Mouse (Mus musculus) hindbrain, embryonic 14.5 days (tissue): ENCODE data around the gene Nadk. TPM values are rescaled to one million over a fixed set of nuclear protein-coding genes. Genes with fewer than 3 reads are reported as not detected.

Experiments used
- ATAC-seq: fragments of 200-750 bp; cut with Nextera tagmentation; 2 replicates; pipeline ENCODE4 v1.8.0; 2017; ENCODE audit warnings: moderate number of reproducible peaks, mild to moderate bottlenecking, moderate TSS enrichment, moderate library complexity; ENCODE audit not compliant: low FRiP score
- DNase-seq: peaks from one replicate; pipeline ENCODE4 v3.0.0-alpha.2; 2015; ENCODE audit warnings: low spot score
- H3K27ac ChIP-seq: fragments of 300-500 bp; sonication (generic); 2 replicates; pipeline ENCODE4 v1.5.1; 2014; ENCODE audit warnings: mild to moderate bottlenecking, moderate library complexity
- H3K27me3 ChIP-seq: fragments of 300-500 bp; sonication (generic); 2 replicates; pipeline ENCODE4 v1.6.1; 2014; ENCODE audit warnings: mild to moderate bottlenecking, low read length, mixed read lengths; ENCODE audit not compliant: control insufficient read depth, insufficient read depth
- H3K36me3 ChIP-seq: fragments of 300-500 bp; sonication (generic); replicated peaks from 2 replicates; pipeline ENCODE4 v1.6.1; 2014; ENCODE audit not compliant: control insufficient read depth, insufficient read depth
- H3K4me1 ChIP-seq: fragments of 300-500 bp; sonication (generic); replicated peaks from 2 replicates; pipeline ENCODE4 v1.6.1; 2014; ENCODE audit warnings: antibody characterized with exemption, low read length, mixed read lengths; ENCODE audit not compliant: control insufficient read depth, insufficient read depth
- H3K4me2 ChIP-seq: fragments of 300-500 bp; sonication (generic); replicated peaks from 2 replicates; pipeline ENCODE4 v1.6.1; 2014; ENCODE audit warnings: mild to moderate bottlenecking, moderate library complexity
- H3K4me3 ChIP-seq: fragments of 300-500 bp; sonication (generic); replicated peaks from 2 replicates; pipeline ENCODE4 v1.5.1; 2014; ENCODE audit warnings: mild to moderate bottlenecking, low read length
- H3K9ac ChIP-seq: fragments of 300-500 bp; sonication (generic); 2 replicates; pipeline ENCODE4 v1.6.1; 2014
- H3K9me3 ChIP-seq: fragments of 300-500 bp; sonication (generic); 2 replicates; pipeline ENCODE4 v1.6.1; 2016; ENCODE audit warnings: low read length; ENCODE audit not compliant: control insufficient read depth
- WGBS: fragments of 180-500 bp; shearing (Covaris S2); extraction: QIAGEN DNeasy Blood & Tissue Kit; methylation state at CpG from one replicate; pipeline ENCODE4 v1.1.7; 2014; 5-methylcytosine and 5-hydroxymethylcytosine counted together
- polyA plus RNA-seq: library from polyadenylated mRNA; unstranded; fragments of >200 nt; fragmentation: Nextera tagmentation; extraction: Ambion mirVana; gene quantifications from 2 replicates; pipeline ENCODE4 v1.2.1, GENCODE M21; 2014

Nadk gene
- polyA plus RNA-seq, 1 experiment from 2014 or later, result 82.9 TPM

GRCm38 (mm10) chr4:155598536-155598935, 36.4 kb downstream of the Nadk start:
- ATAC-seq (no peak), DNase-seq (no peak)
- no peaks in the 10 kb centered on the region for H3K27me3 ChIP-seq
- H3K36me3 ChIP-seq, result no peaks in the 10 kb centered on the region
- H3K4me3 ChIP-seq, result no peak overlapping the region
- H3K4me1 ChIP-seq, result peaks cover 14% of the 10 kb centered on the region; the same call in 1 of the 2 replicates
- H3K4me2 ChIP-seq, result no peak overlapping the region
- no peak overlapping the region for H3K27ac ChIP-seq
- H3K9me3 ChIP-seq, result no peaks in the 10 kb centered on the region
- no peak overlapping the region for H3K9ac ChIP-seq
- 24% methylated on average over 16 of the region's 20 CpGs for WGBS

GRCm38 (mm10) chr4:155599901-155600825, 38.0 kb downstream of the Nadk start:
- WGBS, result 88% methylated on average over 10 of the region's 11 CpGs
- Histone ChIP-seq H3K27me3 (no peaks in the 10 kb centered on the region), H3K9me3 (no peaks in the 10 kb centered on the region)

GRCm38 (mm10) chr4:155601091-155601996, 39.2 kb downstream of the Nadk start, which contains the start of gene Slc35e2:
Gene Slc35e2, plus strand, starts transcription at chr4:155601416.
- peaks cover 11% of the 10 kb centered on the region for H3K36me3 ChIP-seq
- H3K4me1 ChIP-seq, result peaks cover 14% of the 10 kb centered on the region; the same call in 1 of the 2 replicates
- peak within 1 kb of the TSS; percentile 100 for H3K27ac ChIP-seq
- peak within 1 kb of the TSS; percentile 86 for H3K4me2 ChIP-seq
- H3K9me3 ChIP-seq, result no peaks in the 10 kb centered on the region
- WGBS, result under 1% methylated on average over 58 of the region's 65 CpGs
- peak; percentile 95 for ATAC-seq
- peak; percentile 92 for DNase-seq
- H3K4me3 ChIP-seq, result peak within 1 kb of the TSS; percentile 96
- no peaks in the 10 kb centered on the region for H3K27me3 ChIP-seq
- peak within 1 kb of the TSS; percentile 95 for H3K9ac ChIP-seq

More at GRCm38 (mm10) chr4:155599901-155600825, 38.0 kb downstream of the Nadk start:
- H3K36me3 ChIP-seq, result peaks cover 4% of the 10 kb centered on the region
- DNase-seq, result no peak
- ATAC-seq, result no peak
- H3K9ac ChIP-seq, result peak overlapping the region; percentile 95
- H3K4me1 ChIP-seq, result peaks cover 14% of the 10 kb centered on the region; the same call in 1 of the 2 replicates
- peak overlapping the region; percentile 100 for H3K27ac ChIP-seq
- peak overlapping the region; percentile 96 for H3K4me3 ChIP-seq
- peak overlapping the region; percentile 86 for H3K4me2 ChIP-seq

GRCm38 (mm10) chr4:155601997-155602456, 39.8 kb downstream of the Nadk start:
- Histone ChIP-seq H3K9ac (peak overlapping the region; percentile 95), H3K4me1 (peaks cover 14% of the 10 kb centered on the region; the same call in 1 of the 2 replicates), H3K4me3 (peak overlapping the region; percentile 96), H3K27me3 (no peaks in the 10 kb centered on the region), H3K4me2 (peak overlapping the region; percentile 86), H3K27ac (peak overlapping the region; percentile 100), H3K9me3 (no peaks in the 10 kb centered on the region), H3K36me3 (peaks cover 11% of the 10 kb centered on the region)
- WGBS, result 2% methylated on average over 31 of the region's 31 CpGs
- DNase-seq (no peak), ATAC-seq (no peak)

- H3K9me3 ChIP-seq, result no peaks in the 10 kb centered on the region
- peak overlapping the region; percentile 95; the same call in 1 of the 2 replicates for H3K9ac ChIP-seq
- no peaks in the 10 kb centered on the region for H3K27me3 ChIP-seq
- 92% methylated on average over 1 of the region's 1 CpGs for WGBS
- ATAC-seq (no peak), DNase-seq (no peak)
- H3K4me3 ChIP-seq, result peak overlapping the region; percentile 96
- H3K27ac ChIP-seq, result no peak overlapping the region
- peak overlapping the region; percentile 86 for H3K4me2 ChIP-seq
- H3K36me3 ChIP-seq, result peaks cover 11% of the 10 kb centered on the region
- peaks cover 14% of the 10 kb centered on the region; the same call in 1 of the 2 replicates for H3K4me1 ChIP-seq
These were observed 40.6 kb downstream of the Nadk start for GRCm38 (mm10) chr4:155602753-155603152.

GRCm38 (mm10) chr4:155603801-155604200, 41.6 kb downstream of the Nadk start:
- Histone ChIP-seq H3K27me3 (no peaks in the 10 kb centered on the region), H3K9me3 (no peaks in the 10 kb centered on the region), H3K4me1 (peaks cover 14% of the 10 kb centered on the region; the same call in 1 of the 2 replicates), H3K9ac (no peak overlapping the region), H3K36me3 (peaks cover 11% of the 10 kb centered on the region), H3K27ac (no peak overlapping the region), H3K4me2 (no peak overlapping the region), H3K4me3 (no peak overlapping the region)
- WGBS, result 95% methylated on average over 6 of the region's 6 CpGs
- no peak for DNase-seq
- no peak for ATAC-seq

GRCm38 (mm10) chr4:155605132-155605531, 43.0 kb downstream of the Nadk start:
- Histone ChIP-seq H3K27ac (no peak overlapping the region), H3K4me2 (no peak overlapping the region), H3K4me3 (no peak overlapping the region), H3K4me1 (peaks cover 14% of the 10 kb centered on the region; the same call in 1 of the 2 replicates), H3K36me3 (peaks cover 19% of the 10 kb centered on the region), H3K9me3 (no peaks in the 10 kb centered on the region), H3K9ac (no peak overlapping the region), H3K27me3 (no peaks in the 10 kb centered on the region)
- DNase-seq (no peak), ATAC-seq (no peak)
- 96% methylated on average over 4 of the region's 4 CpGs for WGBS

- no peak overlapping the region for H3K4me3 ChIP-seq
- no peaks in the 10 kb centered on the region for H3K9me3 ChIP-seq
- H3K27ac ChIP-seq, result no peak overlapping the region
- H3K4me1 ChIP-seq, result peaks cover 9% of the 10 kb centered on the region; the same call in 1 of the 2 replicates
- 73% methylated on average over 2 of the region's 2 CpGs for WGBS
- no peaks in the 10 kb centered on the region for H3K27me3 ChIP-seq
- DNase-seq, result no peak
- no peak for ATAC-seq
- no peak overlapping the region for H3K4me2 ChIP-seq
- peaks cover 34% of the 10 kb centered on the region for H3K36me3 ChIP-seq
- H3K9ac ChIP-seq, result no peak overlapping the region
These were observed 44.6 kb downstream of the Nadk start for GRCm38 (mm10) chr4:155606825-155607224.
